Mouse (Mus musculus) myocyte (in vitro differentiated cells): ENCODE measurements around the gene Srgap2.

Experiments
- CEBPB ChIP-seq: IDR thresholded peaks from 2 replicates; pipeline ENCODE4 v1.6.1; 2011; ENCODE audit warnings: mild to moderate bottlenecking, moderate library complexity; ENCODE audit not compliant: poor library complexity, insufficient read depth, severe bottlenecking
- E2F4 ChIP-seq: IDR thresholded peaks from one replicate; pipeline ENCODE4 v1.6.1; 2011; ENCODE audit warnings: mild to moderate bottlenecking, control low read depth, moderate library complexity; ENCODE audit not compliant: insufficient read depth
- MAX ChIP-seq: IDR thresholded peaks from one replicate; pipeline ENCODE4 v1.6.1; 2011; ENCODE audit warnings: low read depth, mild to moderate bottlenecking, control low read depth
- MYOG ChIP-seq, 3 experiments: IDR thresholded peaks; one replicate each; pipeline ENCODE4 v1.6.1; 2011; ENCODE audit warnings: control low read depth in 2 of 3, low read depth in 2 of 3, mild to moderate bottlenecking in 2 of 3; ENCODE audit not compliant: insufficient read length in 2 of 3, control insufficient read depth in 1 of 3, insufficient read depth in 1 of 3
- POLR2A ChIP-seq: IDR thresholded peaks from one replicate; pipeline ENCODE4 v1.6.1; 2011; ENCODE audit warnings: low read depth, mild to moderate bottlenecking, control low read depth, moderate library complexity; ENCODE audit not compliant: insufficient read length
- POLR2AphosphoS2 ChIP-seq: IDR thresholded peaks from one replicate; pipeline ENCODE4 v1.6.1; 2011; ENCODE audit warnings: low read depth, control low read depth; ENCODE audit not compliant: insufficient read length
- REST ChIP-seq: IDR thresholded peaks from one replicate; pipeline ENCODE4 v1.6.1; 2011; ENCODE audit warnings: mild to moderate bottlenecking, control low read depth, moderate library complexity; ENCODE audit not compliant: insufficient read depth, insufficient read length
- TCF12 ChIP-seq: IDR thresholded peaks from one replicate; pipeline ENCODE4 v1.6.1; 2011; ENCODE audit warnings: mild to moderate bottlenecking, control low read depth; ENCODE audit not compliant: poor library complexity, insufficient read depth, severe bottlenecking
- TCF3 ChIP-seq: IDR thresholded peaks from one replicate; pipeline ENCODE4 v1.6.1; 2011; ENCODE audit warnings: low read depth, control low read depth; ENCODE audit not compliant: insufficient read length
- USF1 ChIP-seq: IDR thresholded peaks from one replicate; pipeline ENCODE4 v1.6.1; 2011; ENCODE audit warnings: low read depth, mild to moderate bottlenecking, control low read depth, moderate library complexity

GRCm38 (mm10) chr1:131382184-131382583, 145.0 kb downstream of the Srgap2 start:
- no peak for TF ChIP-seq POLR2A
- no peak for TF ChIP-seq TCF12
- TF ChIP-seq USF1, result no peak
- TF ChIP-seq E2F4, result no peak
- no peak for TF ChIP-seq POLR2AphosphoS2
- TF ChIP-seq REST, result no peak
- TF ChIP-seq MAX, result no peak
- TF ChIP-seq MYOG (IDR thresholded peaks at IDR 0.05; ENCODE audit: control insufficient read depth in 1 of 3, insufficient read depth in 1 of 3, insufficient read length in 2 of 3, low read depth in 2 of 3), result no peak
- TF ChIP-seq TCF3, result no peak
- TF ChIP-seq CEBPB, result no peak
